Mouse (Mus musculus): ENCODE results near the gene Tmem94. TPM values are rescaled to one million over a fixed set of nuclear protein-coding genes. Genes with fewer than 3 reads are reported as not detected.

Tmem94 gene
- polyA plus RNA-seq, 1 experiment from 2014 or later, result 20.8 TPM

DNA sequence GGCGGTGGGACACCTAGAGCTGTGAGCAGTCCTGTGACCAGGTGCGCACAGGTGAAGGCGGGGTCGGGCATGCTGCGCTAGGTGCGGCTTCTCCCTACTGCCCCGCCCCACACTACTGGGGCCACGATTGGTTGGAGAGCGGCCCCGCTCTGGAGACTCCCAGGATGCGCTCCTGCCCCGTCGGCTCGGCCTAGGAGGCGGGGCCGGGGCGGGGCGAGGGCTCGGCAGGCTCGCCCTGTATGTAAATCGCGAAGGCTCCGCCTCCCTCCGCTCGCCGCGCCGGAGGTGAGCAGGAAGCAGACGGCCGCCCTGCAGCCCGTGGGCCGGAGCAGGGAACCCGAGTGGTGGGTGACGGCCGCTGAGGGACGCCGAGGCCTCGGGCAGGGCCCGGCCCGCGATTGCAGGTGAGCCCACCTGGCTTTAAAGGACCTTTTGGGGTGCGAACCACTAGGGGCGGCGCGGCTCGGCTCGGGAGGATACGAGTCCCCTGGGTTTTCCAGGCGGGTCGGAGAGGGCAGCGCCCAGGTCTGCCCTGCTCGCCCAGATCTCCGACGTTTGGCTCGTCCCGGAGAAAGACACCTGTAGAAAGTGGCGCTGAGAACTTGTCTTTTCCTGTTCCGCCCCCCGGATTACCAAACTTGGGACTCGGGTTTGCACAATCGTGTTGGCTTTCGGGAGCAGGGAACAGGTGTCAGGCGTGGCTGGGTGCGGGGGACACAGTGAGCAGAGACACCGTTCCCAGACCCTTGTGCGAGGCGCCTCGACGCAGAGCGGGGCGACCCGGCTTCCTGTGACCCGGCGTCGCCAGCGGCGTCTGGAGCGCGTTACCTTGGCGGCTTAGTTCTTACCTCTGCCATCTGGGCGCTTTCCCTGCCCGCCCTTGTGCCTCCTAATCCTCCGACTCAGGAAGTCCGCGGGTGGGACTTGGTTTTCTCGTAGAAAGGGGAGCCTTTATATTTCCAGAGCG lies 58.8 kb downstream of the Tmem94 start, which contains the start of gene Llgl2:
Gene Llgl2, plus strand, starts transcription at position 276 of the 967 bp plus-strand sequence.
- Histone ChIP-seq H3K4me1 (replicated peaks; ENCODE audit: control insufficient read depth, insufficient read depth, low read length) (peaks cover 11% of the 10 kb centered on the region; the same call in 1 of the 2 replicates), H3K27me3 (ENCODE audit: control insufficient read depth, insufficient read depth, low read length) (peaks cover 27% of the 10 kb centered on the region), H3K9ac (peak within 1 kb of the TSS; percentile 52; the same call in 1 of the 2 replicates), H3K9me3 (ENCODE audit: control insufficient read depth, low read length) (no peaks in the 10 kb centered on the region), H3K4me3 (replicated peaks; ENCODE audit: low read length) (peak within 1 kb of the TSS; percentile 57), H3K36me3 (replicated peaks; ENCODE audit: control insufficient read depth, insufficient read depth) (peaks cover 36% of the 10 kb centered on the region), H3K4me2 (replicated peaks) (peak within 1 kb of the TSS; percentile 97), H3K27ac (no peak within 1 kb of the TSS)
- under 1% methylated on average over 86 of the region's 87 CpGs for WGBS
- DNase-seq (ENCODE audit: low spot score) (peak; percentile 63), ATAC-seq (ENCODE audit: low FRiP score) (peak; percentile 80; the same call in 1 of the 2 replicates)

DNA sequence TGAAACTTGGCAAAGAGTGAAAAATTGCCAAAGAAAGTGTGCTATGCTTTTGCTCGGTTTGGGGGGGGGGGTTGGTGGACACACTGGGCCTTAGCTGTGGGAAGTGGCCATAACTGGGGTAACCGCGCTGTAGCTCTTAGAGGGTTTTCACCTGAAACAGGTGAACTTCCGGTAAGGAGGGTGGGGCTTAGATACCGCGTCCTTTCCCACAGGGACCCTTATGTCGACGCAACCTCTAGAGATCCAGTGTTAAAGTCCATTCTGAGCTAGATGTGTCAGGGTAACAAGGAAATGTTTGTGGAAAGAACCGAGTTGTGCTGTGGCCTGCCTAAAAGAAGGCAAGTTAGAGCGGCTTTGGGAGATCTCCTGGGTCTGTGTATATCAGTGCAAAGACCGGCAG lies 59.6 kb downstream of the Tmem94 start:
- no peak for ATAC-seq (ENCODE audit: low FRiP score)
- peaks cover 27% of the 10 kb centered on the region for H3K27me3 ChIP-seq (ENCODE audit: control insufficient read depth, insufficient read depth, low read length)

DNA sequence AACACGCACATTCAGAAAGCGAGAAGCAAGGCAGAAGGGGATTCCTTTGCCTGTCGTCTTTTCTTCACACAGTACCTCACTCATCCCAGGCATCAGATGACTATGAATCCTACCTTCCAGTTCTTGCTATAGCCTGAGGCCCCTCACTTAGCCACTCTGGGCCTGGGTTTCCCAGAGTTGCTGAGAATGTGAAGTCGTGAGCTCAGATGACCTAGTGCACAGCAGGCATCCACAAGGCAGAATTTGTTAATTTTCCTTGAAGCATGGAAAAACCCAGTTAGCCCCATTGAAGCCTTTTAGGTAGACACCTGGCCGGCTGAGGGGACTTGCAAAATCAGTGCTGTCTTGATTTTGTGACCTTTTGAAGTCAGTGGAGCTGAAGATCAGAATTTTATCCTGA lies 61.3 kb downstream of the Tmem94 start:
- ATAC-seq (ENCODE audit: low FRiP score), result no peak
- no peak overlapping the region for H3K4me3 ChIP-seq (replicated peaks; ENCODE audit: low read length)
- H3K4me1 ChIP-seq (replicated peaks; ENCODE audit: control insufficient read depth, insufficient read depth, low read length), result peaks cover 11% of the 10 kb centered on the region; the same call in 1 of the 2 replicates
- no peak overlapping the region for H3K9ac ChIP-seq
- no peak overlapping the region for H3K4me2 ChIP-seq (replicated peaks)
- H3K36me3 ChIP-seq (replicated peaks; ENCODE audit: control insufficient read depth, insufficient read depth), result peaks cover 15% of the 10 kb centered on the region
- no peak overlapping the region for H3K27ac ChIP-seq
- H3K9me3 ChIP-seq (ENCODE audit: control insufficient read depth, low read length), result no peaks in the 10 kb centered on the region
- no peak for DNase-seq (ENCODE audit: low spot score)
- 43% methylated on average over 5 of the region's 5 CpGs for WGBS
- H3K27me3 ChIP-seq (ENCODE audit: control insufficient read depth, insufficient read depth, low read length), result peaks cover 41% of the 10 kb centered on the region

More for the DNA sequence above, 59.6 kb downstream of the Tmem94 start:
- peaks cover 11% of the 10 kb centered on the region; the same call in 1 of the 2 replicates for H3K4me1 ChIP-seq (replicated peaks; ENCODE audit: control insufficient read depth, insufficient read depth, low read length)
- H3K36me3 ChIP-seq (replicated peaks; ENCODE audit: control insufficient read depth, insufficient read depth), result peaks cover 32% of the 10 kb centered on the region
- DNase-seq (ENCODE audit: low spot score), result no peak
- H3K9ac ChIP-seq, result no peak overlapping the region
- H3K4me3 ChIP-seq (replicated peaks; ENCODE audit: low read length), result peak overlapping the region; percentile 57
- WGBS, result 21% methylated on average over 11 of the region's 11 CpGs
- no peaks in the 10 kb centered on the region for H3K9me3 ChIP-seq (ENCODE audit: control insufficient read depth, low read length)
- peak overlapping the region; percentile 97 for H3K4me2 ChIP-seq (replicated peaks)
- no peak overlapping the region for H3K27ac ChIP-seq

DNA sequence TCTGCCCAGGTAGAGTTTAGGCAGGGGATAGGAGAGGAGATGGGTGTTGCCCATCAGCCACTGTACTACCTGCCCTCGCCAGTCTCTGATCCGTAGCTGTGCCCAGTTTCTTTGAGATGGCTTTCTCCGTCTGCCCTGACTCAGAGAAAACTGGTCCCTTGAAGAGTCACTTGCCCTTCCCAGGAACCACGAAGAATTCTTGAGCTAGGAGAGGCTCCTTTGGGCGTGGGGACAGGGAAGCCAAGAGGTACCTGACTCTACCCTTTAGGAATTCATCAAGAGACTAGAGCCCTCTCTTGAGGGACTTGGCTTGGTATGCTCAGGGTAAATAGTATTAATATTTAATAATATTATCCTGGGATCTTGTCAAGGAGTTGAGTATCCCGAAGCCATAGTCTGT lies 62.4 kb downstream of the Tmem94 start:
- WGBS, result 88% methylated on average over 6 of the region's 6 CpGs
- no peak for ATAC-seq (ENCODE audit: low FRiP score)
- Histone ChIP-seq H3K9me3 (ENCODE audit: control insufficient read depth, low read length) (no peaks in the 10 kb centered on the region), H3K9ac (no peak overlapping the region), H3K4me3 (replicated peaks; ENCODE audit: low read length) (no peak overlapping the region), H3K4me2 (replicated peaks) (no peak overlapping the region), H3K27ac (no peak overlapping the region), H3K4me1 (replicated peaks; ENCODE audit: control insufficient read depth, insufficient read depth, low read length) (peaks cover 11% of the 10 kb centered on the region; the same call in 1 of the 2 replicates), H3K36me3 (replicated peaks; ENCODE audit: control insufficient read depth, insufficient read depth) (peaks cover 5% of the 10 kb centered on the region; the same call in 1 of the 2 replicates), H3K27me3 (ENCODE audit: control insufficient read depth, insufficient read depth, low read length) (peaks cover 41% of the 10 kb centered on the region)
- no peak for DNase-seq (ENCODE audit: low spot score)

DNA sequence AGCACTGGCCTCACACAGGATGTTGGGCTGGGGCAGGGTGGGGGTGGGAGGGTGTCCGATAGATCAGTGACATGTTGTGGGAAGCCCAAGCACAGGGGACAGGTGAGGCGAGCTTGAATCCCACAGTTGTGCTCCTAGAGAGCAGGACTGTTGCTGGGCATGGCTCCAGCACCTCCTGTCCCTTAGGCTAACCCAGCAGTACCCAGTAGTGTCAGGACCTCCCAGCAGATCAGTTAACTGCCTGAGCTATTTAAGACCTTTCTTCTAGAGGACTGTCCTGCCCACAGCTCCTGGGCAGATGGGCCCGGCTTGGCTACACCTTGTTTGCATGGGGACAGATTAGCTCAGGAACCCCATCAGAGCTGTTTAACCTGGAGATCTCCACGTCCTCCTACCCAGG lies 63.8 kb downstream of the Tmem94 start:
- peaks cover 4% of the 10 kb centered on the region; the same call in 1 of the 2 replicates for H3K4me1 ChIP-seq (replicated peaks; ENCODE audit: control insufficient read depth, insufficient read depth, low read length)
- no peaks in the 10 kb centered on the region for H3K9me3 ChIP-seq (ENCODE audit: control insufficient read depth, low read length)
- 64% methylated on average over 4 of the region's 4 CpGs for WGBS
- no peak for DNase-seq (ENCODE audit: low spot score)
- no peak overlapping the region for H3K4me2 ChIP-seq (replicated peaks)
- no peak overlapping the region for H3K27ac ChIP-seq
- H3K27me3 ChIP-seq (ENCODE audit: control insufficient read depth, insufficient read depth, low read length), result peaks cover 38% of the 10 kb centered on the region
- no peaks in the 10 kb centered on the region for H3K36me3 ChIP-seq (replicated peaks; ENCODE audit: control insufficient read depth, insufficient read depth)
- no peak for ATAC-seq (ENCODE audit: low FRiP score)
- H3K9ac ChIP-seq, result no peak overlapping the region
- H3K4me3 ChIP-seq (replicated peaks; ENCODE audit: low read length), result no peak overlapping the region

DNA sequence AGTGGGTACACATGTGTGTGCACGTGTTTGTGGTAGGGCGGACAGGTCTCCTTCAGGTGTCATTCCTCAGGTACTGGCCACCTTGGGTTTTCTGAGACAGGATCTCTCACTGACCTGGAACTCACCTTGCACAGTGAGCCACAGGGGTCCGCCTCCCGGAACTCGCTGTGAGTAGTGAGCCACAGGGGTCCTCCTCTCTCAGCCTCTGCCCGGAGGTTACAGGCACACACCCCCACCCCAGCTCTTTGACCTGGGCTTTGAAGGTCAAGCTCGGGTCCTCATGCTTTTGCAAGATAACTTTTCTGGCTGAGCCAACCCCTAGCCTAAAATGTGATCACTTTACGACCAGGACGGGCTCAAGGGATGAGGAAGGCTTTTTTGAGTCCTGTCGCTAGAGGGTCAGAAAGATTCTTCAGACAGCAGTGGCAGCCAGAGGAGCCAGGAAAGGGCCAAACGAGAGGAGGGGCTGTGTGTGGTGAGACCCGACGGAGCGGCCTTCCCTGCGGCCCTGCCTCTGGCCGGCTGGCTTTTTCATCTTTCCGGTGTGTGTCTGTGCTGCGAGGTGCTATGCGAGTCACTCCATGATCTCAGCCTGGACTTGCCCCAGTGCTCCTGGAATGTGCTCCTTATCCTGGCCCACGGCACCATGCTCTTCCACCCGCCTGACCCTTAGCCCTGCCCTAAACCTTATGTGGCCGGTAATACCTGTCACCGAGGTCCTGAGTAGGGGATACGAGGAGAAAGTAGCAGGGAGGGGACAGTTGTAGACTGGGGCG lies 65.5 kb downstream of the Tmem94 start:
- no peak for ATAC-seq (ENCODE audit: low FRiP score)
- H3K27me3 ChIP-seq (ENCODE audit: control insufficient read depth, insufficient read depth, low read length), result peaks cover 21% of the 10 kb centered on the region

DNA sequence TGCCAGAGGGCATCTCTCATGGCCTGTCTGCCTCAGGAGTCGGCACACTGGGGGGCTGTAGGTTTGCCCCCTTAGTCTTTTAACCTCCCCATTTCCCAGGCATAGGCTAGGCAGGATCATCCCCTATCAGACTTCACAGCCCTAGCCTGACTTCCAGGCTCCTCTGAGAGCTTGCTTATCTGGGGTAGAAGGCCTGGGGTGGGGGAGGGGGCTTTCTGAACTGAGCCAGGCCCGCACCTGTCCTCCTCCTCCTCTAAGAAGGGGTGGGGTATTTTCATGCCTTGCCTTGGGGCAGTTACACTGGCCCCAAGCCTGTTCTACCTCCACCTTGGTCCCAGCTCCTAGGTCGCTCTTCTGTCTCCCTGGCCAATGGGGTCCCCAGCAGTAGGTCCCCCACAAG lies 66.3 kb downstream of the Tmem94 start:
- Histone ChIP-seq H3K27ac (no peak overlapping the region), H3K4me2 (replicated peaks) (no peak overlapping the region), H3K9me3 (ENCODE audit: control insufficient read depth, low read length) (no peaks in the 10 kb centered on the region), H3K27me3 (ENCODE audit: control insufficient read depth, insufficient read depth, low read length) (peaks cover 16% of the 10 kb centered on the region), H3K4me3 (replicated peaks; ENCODE audit: low read length) (no peak overlapping the region), H3K9ac (no peak overlapping the region), H3K36me3 (replicated peaks; ENCODE audit: control insufficient read depth, insufficient read depth) (no peaks in the 10 kb centered on the region), H3K4me1 (replicated peaks; ENCODE audit: control insufficient read depth, insufficient read depth, low read length) (no peaks in the 10 kb centered on the region)
- DNase-seq (ENCODE audit: low spot score), result no peak
- no peak for ATAC-seq (ENCODE audit: low FRiP score)
- 56% methylated on average over 3 of the region's 3 CpGs for WGBS

More for the DNA sequence above, 65.5 kb downstream of the Tmem94 start:
- no peak for DNase-seq (ENCODE audit: low spot score)
- Histone ChIP-seq H3K9me3 (ENCODE audit: control insufficient read depth, low read length) (no peaks in the 10 kb centered on the region), H3K36me3 (replicated peaks; ENCODE audit: control insufficient read depth, insufficient read depth) (no peaks in the 10 kb centered on the region), H3K9ac (no peak overlapping the region), H3K4me3 (replicated peaks; ENCODE audit: low read length) (no peak overlapping the region), H3K4me1 (replicated peaks; ENCODE audit: control insufficient read depth, insufficient read depth, low read length) (no peaks in the 10 kb centered on the region), H3K4me2 (replicated peaks) (no peak overlapping the region), H3K27ac (no peak overlapping the region)
- WGBS, result 21% methylated on average over 25 of the region's 25 CpGs

DNA sequence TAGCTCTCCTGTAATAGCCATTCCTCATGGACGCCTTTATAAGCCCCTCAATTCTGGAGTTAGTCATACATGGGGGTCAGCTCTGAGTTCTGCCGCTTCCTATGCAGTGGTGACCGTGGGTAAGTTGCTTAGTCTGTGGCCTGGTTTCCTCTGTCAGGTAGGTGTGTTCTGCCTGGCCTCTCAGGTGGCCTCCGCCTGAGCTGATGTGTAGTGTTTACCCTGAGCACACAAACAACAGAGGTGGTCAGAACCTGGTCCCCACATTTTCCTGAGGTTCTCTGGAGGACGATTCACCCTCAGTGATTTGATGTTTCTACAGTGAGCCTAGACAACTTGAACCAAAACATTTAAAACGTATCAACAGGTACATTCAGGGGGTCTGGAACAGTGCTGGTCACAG lies 66.8 kb downstream of the Tmem94 start:
- H3K36me3 ChIP-seq (replicated peaks; ENCODE audit: control insufficient read depth, insufficient read depth), result no peaks in the 10 kb centered on the region
- no peak overlapping the region for H3K27ac ChIP-seq
- no peaks in the 10 kb centered on the region for H3K4me1 ChIP-seq (replicated peaks; ENCODE audit: control insufficient read depth, insufficient read depth, low read length)
- ATAC-seq (ENCODE audit: low FRiP score), result no peak
- H3K4me2 ChIP-seq (replicated peaks), result no peak overlapping the region
- H3K9me3 ChIP-seq (ENCODE audit: control insufficient read depth, low read length), result no peaks in the 10 kb centered on the region
- WGBS, result 73% methylated on average over 6 of the region's 6 CpGs
- H3K27me3 ChIP-seq (ENCODE audit: control insufficient read depth, insufficient read depth, low read length), result peaks cover 16% of the 10 kb centered on the region
- no peak overlapping the region for H3K4me3 ChIP-seq (replicated peaks; ENCODE audit: low read length)
- no peak overlapping the region for H3K9ac ChIP-seq
- DNase-seq (ENCODE audit: low spot score), result no peak

DNA sequence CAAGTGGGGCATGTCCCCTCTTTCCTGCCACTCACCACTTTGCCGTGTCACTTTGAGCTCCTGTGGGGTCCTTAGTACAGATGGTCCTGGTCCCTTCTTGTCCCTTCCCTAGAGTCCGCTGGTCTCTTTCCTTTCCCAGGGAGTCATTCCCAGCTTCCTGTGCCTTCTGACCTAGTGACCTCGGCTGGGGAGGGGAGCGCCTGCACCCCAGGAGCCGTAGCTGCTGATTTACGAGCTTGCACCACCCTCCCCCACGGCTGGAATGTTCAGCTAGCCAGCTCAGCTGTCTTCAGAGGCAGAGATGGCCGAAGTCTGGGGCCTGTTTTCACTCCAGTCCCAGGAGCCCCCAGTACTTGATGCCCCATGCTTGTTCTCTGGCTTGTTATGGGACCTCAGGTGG lies 67.3 kb downstream of the Tmem94 start:
- no peaks in the 10 kb centered on the region for H3K9me3 ChIP-seq (ENCODE audit: control insufficient read depth, low read length)
- no peaks in the 10 kb centered on the region for H3K36me3 ChIP-seq (replicated peaks; ENCODE audit: control insufficient read depth, insufficient read depth)
- no peaks in the 10 kb centered on the region for H3K4me1 ChIP-seq (replicated peaks; ENCODE audit: control insufficient read depth, insufficient read depth, low read length)
- WGBS, result 10% methylated on average over 8 of the region's 8 CpGs
- no peak overlapping the region for H3K4me2 ChIP-seq (replicated peaks)
- no peak overlapping the region for H3K27ac ChIP-seq
- DNase-seq (ENCODE audit: low spot score) (no peak), ATAC-seq (ENCODE audit: low FRiP score) (no peak)
- no peak overlapping the region for H3K4me3 ChIP-seq (replicated peaks; ENCODE audit: low read length)
- no peak overlapping the region for H3K9ac ChIP-seq
- peaks cover 16% of the 10 kb centered on the region for H3K27me3 ChIP-seq (ENCODE audit: control insufficient read depth, insufficient read depth, low read length)

Measured in hindbrain, embryonic 14.5 days (tissue).